Mouse (Mus musculus) bone marrow, adult 2 months (tissue): ENCODE measurements around the gene Ankrd2.

Experiments used
- CTCF ChIP-seq: fragments of 200-500 bp; IDR thresholded peaks from 2 replicates; pipeline ENCODE4 v1.5.1; 2011; ENCODE audit warnings: low read length, control low read depth; ENCODE audit not compliant: control insufficient read depth, insufficient read depth
- POLR2A ChIP-seq: fragments of 200-500 bp; IDR thresholded peaks from 2 replicates; pipeline ENCODE4 v1.6.1; 2011; ENCODE audit warnings: low read depth, mild to moderate bottlenecking, control low read depth, low read length, borderline replicate concordance; ENCODE audit not compliant: control insufficient read depth

DNA sequence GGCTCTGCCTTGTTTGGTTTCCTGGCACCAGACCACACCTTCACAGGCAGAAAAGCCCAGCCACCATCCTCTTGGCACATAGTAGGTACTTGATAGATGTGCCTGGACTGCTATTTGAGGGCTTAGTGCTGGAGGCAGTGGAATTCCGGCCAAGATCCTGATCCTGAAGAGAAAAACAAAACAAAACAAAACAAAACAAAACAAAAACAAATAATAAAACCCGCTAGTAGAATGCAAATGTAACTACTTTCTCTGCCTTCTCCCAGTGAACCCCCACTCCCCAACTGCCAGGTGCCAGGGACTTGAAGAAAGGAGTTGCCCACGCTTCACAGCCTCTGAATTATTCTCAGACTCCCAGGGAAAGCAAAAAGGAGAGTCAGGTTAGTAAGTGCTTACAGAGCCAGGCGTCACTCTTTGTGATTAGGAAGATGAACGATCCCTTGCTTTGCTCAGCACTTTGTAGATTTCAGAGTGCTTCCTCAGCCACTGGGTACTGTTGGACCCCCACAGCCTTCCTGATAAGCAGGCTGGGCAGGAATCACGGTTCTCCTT lies 43.8 kb upstream of the Ankrd2 start:
- TF ChIP-seq CTCF (no peak), POLR2A (no peak)
